Mouse (Mus musculus) intestine, embryonic 16.5 days (tissue): ENCODE data around the gene Wdr72. TPM values are rescaled to one million over a fixed set of nuclear protein-coding genes. Genes with fewer than 3 reads are reported as not detected.

Experiments used
- ATAC-seq: fragments of 200-750 bp; cut with Nextera tagmentation; 2 replicates; pipeline ENCODE4 v1.8.0; 2017; ENCODE audit warnings: moderate TSS enrichment, moderate library complexity
- H3K27ac ChIP-seq: fragments of 300-500 bp; sonication (generic); 2 replicates; pipeline ENCODE4 v1.5.1; 2014; ENCODE audit warnings: mild to moderate bottlenecking, low read length
- H3K27me3 ChIP-seq: fragments of 300-500 bp; sonication (generic); replicated peaks from 2 replicates; pipeline ENCODE4 v1.6.1; 2014; ENCODE audit warnings: low read length, control low read depth, mixed read lengths; ENCODE audit not compliant: control insufficient read depth, insufficient read depth
- H3K36me3 ChIP-seq: fragments of 300-500 bp; sonication (generic); 2 replicates; pipeline ENCODE4 v1.6.1; 2014; ENCODE audit warnings: low read length, control low read depth; ENCODE audit not compliant: control insufficient read depth, insufficient read depth
- H3K4me1 ChIP-seq: fragments of 300-500 bp; sonication (generic); 2 replicates; pipeline ENCODE4 v1.6.1; 2014; ENCODE audit warnings: low read length, control low read depth, mixed read lengths; ENCODE audit not compliant: control insufficient read depth, insufficient read depth
- H3K4me2 ChIP-seq: fragments of 300-500 bp; sonication (generic); 2 replicates; pipeline ENCODE4 v1.6.1; 2014; ENCODE audit warnings: low read depth, low read length, control low read depth
- H3K4me3 ChIP-seq: fragments of 300-500 bp; sonication (generic); 2 replicates; pipeline ENCODE4 v1.5.1; 2014; ENCODE audit warnings: mild to moderate bottlenecking, low read length
- H3K9ac ChIP-seq: fragments of 300-500 bp; sonication (generic); 2 replicates; pipeline ENCODE4 v1.6.1; 2014; ENCODE audit warnings: low read depth, low read length
- H3K9me3 ChIP-seq: fragments of 300-500 bp; sonication (generic); 2 replicates; pipeline ENCODE4 v1.6.1; 2016; ENCODE audit warnings: low read length, control low read depth; ENCODE audit not compliant: control insufficient read depth
- WGBS: fragments of 180-500 bp; shearing (Covaris S2); extraction: QIAGEN DNeasy Blood & Tissue Kit; methylation state at CpG from one replicate; pipeline ENCODE4 v1.1.7; 2014; 5-methylcytosine and 5-hydroxymethylcytosine counted together
- polyA plus RNA-seq: library from polyadenylated mRNA; unstranded; fragments of >200 nt; fragmentation: Nextera tagmentation; extraction: Ambion mirVana; gene quantifications from 2 replicates; pipeline ENCODE4 v1.2.1, GENCODE M21; 2015

Gene Wdr72
- polyA plus RNA-seq, 1 experiment from 2014 or later: 0.27 TPM

DNA sequence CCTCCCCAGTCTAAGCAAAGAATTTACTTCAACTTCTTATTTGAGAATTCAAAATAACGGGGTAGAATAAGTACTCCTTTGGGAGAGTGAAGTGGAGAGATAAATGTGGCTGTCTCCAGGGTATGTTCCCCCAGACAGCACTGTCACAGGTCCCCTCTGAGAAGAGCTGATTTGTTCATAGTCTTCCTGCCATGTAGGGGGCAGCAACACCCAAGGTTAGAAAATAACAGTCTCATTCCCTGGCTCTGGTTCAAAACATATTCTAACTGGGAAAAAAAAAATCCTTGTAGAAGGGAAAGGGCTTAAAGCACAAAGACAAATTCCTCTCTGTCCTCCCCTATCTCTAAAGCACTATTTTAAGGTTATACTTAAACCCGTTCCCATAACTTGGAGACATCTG is 176.1 kb downstream of the Wdr72 start:
- no peaks in the 10 kb centered on the region for H3K27me3 ChIP-seq
- no peak overlapping the region for H3K27ac ChIP-seq
- H3K9me3 ChIP-seq: no peaks in the 10 kb centered on the region
- no peak for ATAC-seq
- no peak overlapping the region for H3K4me2 ChIP-seq
- no peaks in the 10 kb centered on the region for H3K4me1 ChIP-seq
- no peaks in the 10 kb centered on the region for H3K36me3 ChIP-seq
- H3K4me3 ChIP-seq: no peak overlapping the region
- no peak overlapping the region for H3K9ac ChIP-seq
- WGBS: 33% methylated on average over 2 of the region's 2 CpGs

DNA sequence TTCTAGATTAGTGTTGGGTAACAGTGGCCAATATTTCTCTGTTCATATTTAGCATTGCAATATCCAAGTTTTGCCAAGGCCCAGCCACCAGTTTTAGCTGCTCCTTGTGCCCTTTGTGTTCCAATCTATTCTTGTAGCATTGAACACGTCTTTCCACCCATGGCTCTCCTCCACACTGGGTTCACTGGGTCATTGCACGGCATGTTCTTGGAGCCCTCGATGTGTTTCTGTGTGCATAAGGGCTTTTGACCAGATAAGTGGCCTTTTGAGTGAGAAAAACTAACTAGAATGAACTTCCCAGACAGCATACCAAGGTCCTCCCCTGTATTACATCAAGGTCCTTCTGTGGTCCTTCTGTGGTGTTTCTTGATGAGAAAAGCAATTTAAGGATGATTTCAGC is 184.3 kb downstream of the Wdr72 start:
- Histone ChIP-seq H3K9me3 (no peaks in the 10 kb centered on the region), H3K4me1 (no peaks in the 10 kb centered on the region), H3K9ac (no peak overlapping the region), H3K36me3 (no peaks in the 10 kb centered on the region), H3K27me3 (no peaks in the 10 kb centered on the region), H3K4me2 (no peak overlapping the region), H3K27ac (no peak overlapping the region), H3K4me3 (no peak overlapping the region)
- no peak for ATAC-seq
- WGBS: 80% methylated on average over 3 of the region's 3 CpGs

DNA sequence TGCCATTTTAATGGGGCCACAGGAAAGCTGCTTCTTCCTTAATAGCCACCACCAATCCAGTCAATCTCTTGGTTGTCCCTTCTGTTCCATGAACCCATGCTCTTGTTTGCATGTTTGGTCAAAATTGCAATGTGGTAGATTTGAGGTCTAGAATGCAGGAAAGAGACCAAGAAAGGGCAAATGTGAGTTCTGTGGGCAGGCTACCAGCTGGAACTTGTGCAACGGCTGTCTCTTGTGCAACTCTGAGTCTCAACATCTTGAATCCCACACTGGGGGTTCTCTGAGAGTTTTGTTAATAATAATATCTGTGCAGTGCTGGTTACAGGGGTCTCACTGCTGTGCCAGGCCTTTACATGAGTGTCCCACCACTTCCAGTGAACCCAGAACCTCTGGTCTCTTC is 208.6 kb downstream of the Wdr72 start:
- WGBS: 78% methylated on average over 1 of the region's 1 CpGs
- no peak for ATAC-seq
- H3K9me3 ChIP-seq: no peaks in the 10 kb centered on the region
- H3K4me2 ChIP-seq: no peak overlapping the region
- H3K36me3 ChIP-seq: no peaks in the 10 kb centered on the region
- H3K27me3 ChIP-seq: no peaks in the 10 kb centered on the region
- H3K27ac ChIP-seq: no peak overlapping the region
- no peak overlapping the region for H3K4me3 ChIP-seq
- no peak overlapping the region for H3K9ac ChIP-seq
- H3K4me1 ChIP-seq: no peaks in the 10 kb centered on the region; the same call in 1 of the 2 replicates

DNA sequence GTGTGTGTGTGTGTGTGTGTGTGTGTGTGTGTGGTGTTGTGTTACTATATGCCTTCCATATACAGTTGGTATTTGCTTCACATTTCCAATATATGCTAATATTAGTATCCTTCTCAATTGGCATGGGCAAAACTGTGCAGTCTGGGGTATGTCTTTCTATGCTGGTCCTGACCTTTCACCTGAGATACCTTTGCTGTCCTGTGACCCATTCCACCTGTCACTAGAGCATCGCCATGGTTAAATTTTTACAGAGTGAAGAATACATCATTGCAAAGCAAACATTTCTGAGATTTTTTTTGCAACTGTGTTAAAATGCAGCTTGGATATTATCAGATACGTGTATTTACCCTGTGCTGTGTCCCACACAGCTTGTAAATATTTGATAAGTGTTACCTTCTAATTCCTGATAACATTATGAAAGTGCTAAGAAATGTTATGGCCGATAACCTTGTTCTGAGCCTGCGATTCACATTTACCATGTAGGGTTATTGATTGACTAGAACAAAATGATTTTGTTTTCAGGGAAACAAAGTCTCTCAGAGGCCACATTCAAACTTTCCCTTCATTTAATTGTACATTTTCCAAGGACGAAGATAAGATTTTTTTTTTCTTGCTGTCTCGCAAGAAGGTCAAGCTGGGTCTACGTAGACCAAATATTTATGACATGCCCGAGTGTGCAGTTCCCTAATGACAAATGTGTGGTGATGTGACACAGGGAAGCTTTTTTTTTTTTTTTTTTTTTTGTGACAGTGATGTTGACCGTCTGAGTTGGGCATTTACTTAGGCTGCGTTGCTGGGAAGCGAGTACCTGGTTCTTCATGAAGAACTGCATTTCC is 214.2 kb downstream of the Wdr72 start:
- no peak overlapping the region for H3K9ac ChIP-seq
- 38% methylated on average over 11 of the region's 11 CpGs for WGBS
- no peaks in the 10 kb centered on the region for H3K36me3 ChIP-seq
- no peaks in the 10 kb centered on the region for H3K27me3 ChIP-seq
- H3K4me3 ChIP-seq: no peak overlapping the region
- peak; percentile 62 for ATAC-seq
- H3K27ac ChIP-seq: no peak overlapping the region
- H3K4me1 ChIP-seq: peaks cover 3% of the 10 kb centered on the region; the same call in 1 of the 2 replicates
- no peaks in the 10 kb centered on the region for H3K9me3 ChIP-seq
- no peak overlapping the region for H3K4me2 ChIP-seq

DNA sequence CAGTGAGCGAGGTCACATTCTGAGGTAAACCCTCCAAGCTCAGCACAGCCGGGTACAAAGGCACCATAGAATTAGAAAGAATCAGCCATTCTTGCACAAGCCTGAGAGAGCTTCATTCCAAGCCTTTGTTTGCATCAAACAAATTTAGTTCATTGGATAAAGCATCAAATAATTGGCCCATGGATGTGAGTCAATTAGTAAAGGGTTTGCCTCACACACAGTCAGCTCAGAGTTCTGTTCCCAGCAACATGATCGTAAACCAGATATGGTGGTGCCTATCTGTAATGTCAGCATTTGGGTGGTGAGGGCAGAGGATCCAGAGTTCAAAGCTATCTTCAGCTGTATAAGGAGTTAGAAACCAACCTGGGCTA is 214.8 kb downstream of the Wdr72 start:
- H3K4me2 ChIP-seq: no peak overlapping the region
- no peak overlapping the region for H3K9ac ChIP-seq
- H3K27me3 ChIP-seq: no peaks in the 10 kb centered on the region
- no peaks in the 10 kb centered on the region for H3K9me3 ChIP-seq
- ATAC-seq: no peak
- H3K27ac ChIP-seq: no peak overlapping the region
- WGBS: 47% methylated on average over 3 of the region's 3 CpGs
- no peak overlapping the region for H3K4me3 ChIP-seq
- no peaks in the 10 kb centered on the region for H3K36me3 ChIP-seq
- peaks cover 3% of the 10 kb centered on the region; the same call in 1 of the 2 replicates for H3K4me1 ChIP-seq

DNA sequence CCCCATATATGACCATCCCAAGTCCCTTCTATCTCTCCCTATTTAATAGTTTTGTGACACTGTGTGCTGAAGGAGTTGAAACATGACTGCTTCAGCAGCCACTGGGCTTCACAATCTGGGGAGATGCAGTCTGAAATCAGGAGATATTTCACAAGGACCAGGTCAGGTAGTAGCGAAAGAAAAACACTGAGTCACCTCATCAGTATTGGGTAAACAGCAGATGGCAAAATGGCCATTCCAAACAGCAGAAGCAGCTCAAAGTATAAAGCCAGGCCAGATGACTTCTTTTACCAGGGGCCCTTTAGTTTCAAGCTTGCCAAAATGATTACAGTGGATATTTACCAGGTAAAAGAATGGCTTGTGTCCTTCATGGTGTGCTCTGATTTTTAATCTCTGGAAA is 215.8 kb downstream of the Wdr72 start:
- H3K4me3 ChIP-seq: no peak overlapping the region
- no peaks in the 10 kb centered on the region for H3K9me3 ChIP-seq
- no peak overlapping the region for H3K27ac ChIP-seq
- whole genome bisulfite sequencing: 53% methylated on average over 1 of the region's 1 CpGs
- peaks cover 3% of the 10 kb centered on the region; the same call in 1 of the 2 replicates for H3K4me1 ChIP-seq
- no peak overlapping the region for H3K9ac ChIP-seq
- H3K36me3 ChIP-seq: no peaks in the 10 kb centered on the region
- H3K4me2 ChIP-seq: no peak overlapping the region
- no peak for ATAC-seq
- H3K27me3 ChIP-seq: no peaks in the 10 kb centered on the region

DNA sequence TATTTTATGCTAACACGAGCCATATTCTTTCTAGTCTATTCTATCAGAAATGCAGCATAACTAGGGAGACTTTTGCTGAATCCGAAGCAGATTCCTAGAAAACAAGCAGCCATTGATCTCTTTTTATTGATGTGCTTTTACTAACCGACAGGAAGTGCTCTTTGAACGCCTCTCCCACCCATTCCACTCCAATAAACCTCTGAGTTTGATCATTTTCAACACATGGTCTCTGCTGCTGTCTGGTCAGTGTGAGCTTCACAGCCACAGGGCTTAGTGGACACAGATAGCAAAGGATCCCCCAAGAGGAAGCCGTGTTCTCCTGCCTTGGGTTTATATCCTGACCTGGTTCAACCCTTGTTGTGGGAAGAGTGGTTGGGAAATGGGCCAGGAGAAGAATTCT is 218.7 kb downstream of the Wdr72 start:
- ATAC-seq: no peak
- no peak overlapping the region for H3K27ac ChIP-seq
- no peak overlapping the region for H3K4me2 ChIP-seq
- WGBS: 45% methylated on average over 5 of the region's 5 CpGs
- no peak overlapping the region for H3K4me3 ChIP-seq
- no peaks in the 10 kb centered on the region for H3K36me3 ChIP-seq
- H3K27me3 ChIP-seq: no peaks in the 10 kb centered on the region
- peaks cover 3% of the 10 kb centered on the region; the same call in 1 of the 2 replicates for H3K4me1 ChIP-seq
- H3K9me3 ChIP-seq: no peaks in the 10 kb centered on the region
- no peak overlapping the region for H3K9ac ChIP-seq

DNA sequence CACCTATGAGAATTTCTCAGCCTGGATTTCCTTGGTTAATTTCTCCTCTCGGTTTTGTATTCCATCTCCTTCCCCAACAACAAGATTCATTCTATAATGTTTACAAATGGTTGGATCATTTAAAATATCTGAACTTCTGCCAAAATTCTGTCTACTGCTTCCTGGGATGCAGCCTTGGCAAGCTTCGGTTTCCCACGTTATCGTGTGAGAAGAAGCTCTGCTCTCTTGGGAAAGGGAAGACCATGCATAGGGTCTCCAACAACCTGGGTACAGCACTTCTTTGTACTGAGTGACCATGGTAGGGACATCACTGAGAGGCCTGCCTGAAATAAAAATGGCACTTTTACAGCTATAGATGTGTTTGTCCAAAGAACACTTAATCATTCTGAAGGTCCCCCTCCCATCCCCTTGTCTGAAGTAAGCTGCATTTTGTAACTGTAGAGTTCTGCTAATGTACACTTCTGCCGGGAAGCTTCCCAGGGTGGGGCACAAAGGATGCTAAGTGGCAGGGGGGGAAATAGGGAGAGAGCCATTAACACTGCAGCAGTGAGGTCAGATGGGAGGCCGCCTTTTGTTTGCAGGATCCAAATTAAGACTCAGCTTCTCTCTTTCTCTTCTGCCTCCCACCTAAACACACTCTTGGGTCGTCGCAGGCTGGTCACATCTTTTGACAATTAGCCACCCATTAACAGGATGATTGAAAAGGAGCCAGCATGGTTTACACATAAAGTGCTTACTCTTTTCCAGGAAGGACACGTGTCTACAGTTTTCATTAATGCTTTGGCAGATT is 220.7 kb downstream of the Wdr72 start:
- no peak for ATAC-seq
- WGBS: 30% methylated on average over 9 of the region's 9 CpGs
- Histone ChIP-seq H3K27ac (no peak overlapping the region), H3K4me2 (no peak overlapping the region), H3K4me1 (no peaks in the 10 kb centered on the region), H3K9me3 (no peaks in the 10 kb centered on the region), H3K4me3 (no peak overlapping the region), H3K36me3 (no peaks in the 10 kb centered on the region), H3K27me3 (no peaks in the 10 kb centered on the region), H3K9ac (no peak overlapping the region)

GRCm38 (mm10) chr9:74332321-74332720 is 222.2 kb downstream of the Wdr72 start:
- H3K27me3 ChIP-seq: no peaks in the 10 kb centered on the region
- H3K4me3 ChIP-seq: no peak overlapping the region
- no peak overlapping the region for H3K9ac ChIP-seq
- 80% methylated on average over 3 of the region's 3 CpGs for WGBS
- no peak overlapping the region for H3K4me2 ChIP-seq
- H3K4me1 ChIP-seq: no peaks in the 10 kb centered on the region
- no peaks in the 10 kb centered on the region for H3K9me3 ChIP-seq
- no peak for ATAC-seq
- no peaks in the 10 kb centered on the region for H3K36me3 ChIP-seq
- no peak overlapping the region for H3K27ac ChIP-seq
